Mouse (Mus musculus) liver, adult 2 months (tissue): Measurements from ENCODE around the gene Ggt6.

Source experiments
- CTCF ChIP-seq: fragments of 200-500 bp; IDR thresholded peaks from 2 replicates; pipeline ENCODE4 v1.5.1; 2011; ENCODE audit warnings: low read depth, low read length, control low read depth
- POLR2A ChIP-seq: fragments of 200-500 bp; IDR thresholded peaks from 2 replicates; pipeline ENCODE4 v1.6.1; 2011; ENCODE audit warnings: low read length, control low read depth; ENCODE audit not compliant: insufficient read depth; ENCODE audit errors: extremely low read depth

GRCm38 (mm10) chr11:72393669-72394068 lies 41.7 kb upstream of the Ggt6 start:
- TF ChIP-seq CTCF (no peak), POLR2A (no peak)
